Mouse (Mus musculus): ENCODE measurements at regions not wholly inside any gene's neighbourhood (a gene's known extent, or its start where the extent isn't known, plus 50 kb on each side); places are given as distances from the start of the nearest gene placed in this dataset.
A peak's percentile ranks its signal among the peaks of the same experiment; 100 is the strongest.

GRCm38 (mm10) chr3:12262342-12262741 lies 1926.9 kb upstream of the Gm38303 start:
- no peak for DNase-seq (ENCODE audit: low read depth)

GRCm38 (mm10) chr3:12257650-12258049 lies 1922.2 kb upstream of the Gm38303 start:
- no peak for DNase-seq (ENCODE audit: low read depth)

GRCm38 (mm10) chr3:12246145-12246544 lies 1910.7 kb upstream of the Gm38303 start:
- DNase-seq (ENCODE audit: low read depth): no peak

- no peak for DNase-seq (ENCODE audit: low read depth)
Observed at GRCm38 (mm10) chr3:12241026-12241425, 1905.5 kb upstream of the Gm38303 start.

- no peak for DNase-seq (ENCODE audit: low read depth)
Observed at GRCm38 (mm10) chr3:12227741-12228480, 1892.4 kb upstream of the Gm38303 start.

GRCm38 (mm10) chr3:12226816-12227215 lies 1891.3 kb upstream of the Gm38303 start:
- no peak for DNase-seq (ENCODE audit: low read depth)

- peak; percentile 10 for DNase-seq (ENCODE audit: low read depth)
Observed at GRCm38 (mm10) chr3:12224851-12225250, 1889.4 kb upstream of the Gm38303 start.

- DNase-seq (ENCODE audit: low read depth): no peak
Observed at GRCm38 (mm10) chr3:12216035-12216434, 1880.6 kb upstream of the Gm38303 start.

- no peak for DNase-seq (ENCODE audit: low read depth)
Observed at GRCm38 (mm10) chr3:12214821-12215220, 1879.3 kb upstream of the Gm38303 start.

- DNase-seq (ENCODE audit: low read depth): no peak
Observed at GRCm38 (mm10) chr3:12173371-12173770, 1837.9 kb upstream of the Gm38303 start.

- no peak for DNase-seq (ENCODE audit: low read depth)
Observed at GRCm38 (mm10) chr3:12151329-12151728, 1815.8 kb upstream of the Gm38303 start.

All from 416B (cell line).